Mouse (Mus musculus) forebrain, embryonic 15.5 days (tissue): ENCODE measurements around the gene Plxdc1. TPM values are rescaled to one million over a fixed set of nuclear protein-coding genes. Genes with fewer than 3 reads are reported as not detected.

Experiments used
- ATAC-seq: fragments of 200-750 bp; cut with Nextera tagmentation; replicated peaks from 2 replicates; pipeline ENCODE4 v1.8.0; 2017; ENCODE audit warnings: mild to moderate bottlenecking, moderate TSS enrichment, moderate library complexity
- H3K27ac ChIP-seq: fragments of 300-500 bp; sonication (generic); replicated peaks from 2 replicates; pipeline ENCODE4 v1.5.1; 2015; ENCODE audit warnings: mild to moderate bottlenecking, inconsistent platforms
- H3K27me3 ChIP-seq: fragments of 300-500 bp; sonication (generic); 2 replicates; pipeline ENCODE4 v1.6.1; 2015; ENCODE audit warnings: inconsistent platforms
- H3K36me3 ChIP-seq: fragments of 300-500 bp; sonication (generic); 2 replicates; pipeline ENCODE4 v1.6.1; 2015; ENCODE audit warnings: mild to moderate bottlenecking, inconsistent platforms
- H3K4me1 ChIP-seq: fragments of 300-500 bp; sonication (generic); 2 replicates; pipeline ENCODE4 v1.6.1; 2015; ENCODE audit warnings: inconsistent platforms
- H3K4me2 ChIP-seq: fragments of 300-500 bp; sonication (generic); replicated peaks from 2 replicates; pipeline ENCODE4 v1.6.1; 2015; ENCODE audit warnings: mild to moderate bottlenecking, inconsistent platforms
- H3K4me3 ChIP-seq: fragments of 300-500 bp; sonication (generic); 2 replicates; pipeline ENCODE4 v1.5.1; 2015; ENCODE audit warnings: mild to moderate bottlenecking, inconsistent platforms
- H3K9ac ChIP-seq: fragments of 300-500 bp; sonication (generic); replicated peaks from 2 replicates; pipeline ENCODE4 v1.6.1; 2015; ENCODE audit warnings: mild to moderate bottlenecking, inconsistent platforms
- H3K9me3 ChIP-seq: fragments of 300-500 bp; sonication (generic); 2 replicates; pipeline ENCODE4 v1.6.1; 2016; ENCODE audit warnings: inconsistent platforms
- WGBS: fragments of 180-500 bp; shearing (Covaris S2); methylation state at CpG from one replicate; pipeline ENCODE4 v1.1.7; 2015; ENCODE audit warnings: mixed read lengths; 5-methylcytosine and 5-hydroxymethylcytosine counted together
- polyA plus RNA-seq: library from polyadenylated mRNA; unstranded; fragments of >200 nt; fragmentation: Nextera tagmentation; extraction: Ambion mirVana; gene quantifications from 2 replicates; pipeline ENCODE4 v1.2.1, GENCODE M21; 2015

The Plxdc1 gene
- polyA plus RNA-seq, 1 experiment from 2014 or later, result 0.65 TPM

GRCm38 (mm10) chr11:97960907-97961306 is 25.3 kb downstream of the Plxdc1 start:
- Histone ChIP-seq H3K4me2 (no peak overlapping the region), H3K27ac (no peak overlapping the region), H3K27me3 (no peaks in the 10 kb centered on the region), H3K4me1 (0 out of 2 replicates have a peak, but pooled peaks cover 4% of the 10 kb centered on the region), H3K9me3 (no peaks in the 10 kb centered on the region), H3K9ac (no peak overlapping the region), H3K36me3 (no peaks in the 10 kb centered on the region), H3K4me3 (no peak overlapping the region)
- 74% methylated on average over 1 of the region's 1 CpGs for WGBS
- no peak for ATAC-seq

GRCm38 (mm10) chr11:97959300-97959680 is 27.0 kb downstream of the Plxdc1 start:
- Histone ChIP-seq H3K9me3 (no peaks in the 10 kb centered on the region), H3K4me1 (peaks cover 4% of the 10 kb centered on the region; the same call in 1 of the 2 replicates), H3K4me2 (no peak overlapping the region), H3K9ac (no peak overlapping the region), H3K36me3 (no peaks in the 10 kb centered on the region), H3K27me3 (no peaks in the 10 kb centered on the region), H3K27ac (no peak overlapping the region), H3K4me3 (no peak overlapping the region)
- 46% methylated on average over 5 of the region's 5 CpGs for WGBS
- ATAC-seq, result no peak

- no peak overlapping the region for H3K4me3 ChIP-seq
- WGBS, result 85% methylated on average over 7 of the region's 7 CpGs
- no peaks in the 10 kb centered on the region for H3K36me3 ChIP-seq
- no peak for ATAC-seq
- H3K27me3 ChIP-seq, result no peaks in the 10 kb centered on the region
- no peak overlapping the region for H3K4me2 ChIP-seq
- H3K27ac ChIP-seq, result no peak overlapping the region
- no peak overlapping the region for H3K9ac ChIP-seq
- H3K9me3 ChIP-seq, result no peaks in the 10 kb centered on the region
- peaks cover 4% of the 10 kb centered on the region; the same call in 1 of the 2 replicates for H3K4me1 ChIP-seq
Measured at GRCm38 (mm10) chr11:97958641-97959299, 27.5 kb downstream of the Plxdc1 start.

- H3K27me3 ChIP-seq, result no peaks in the 10 kb centered on the region
- H3K9ac ChIP-seq, result no peak overlapping the region
- no peaks in the 10 kb centered on the region for H3K36me3 ChIP-seq
- no peak overlapping the region for H3K4me2 ChIP-seq
- no peaks in the 10 kb centered on the region for H3K9me3 ChIP-seq
- no peak for ATAC-seq
- H3K4me1 ChIP-seq, result peaks cover 4% of the 10 kb centered on the region; the same call in 1 of the 2 replicates
- H3K4me3 ChIP-seq, result no peak overlapping the region
- no peak overlapping the region for H3K27ac ChIP-seq
- WGBS, result 56% methylated on average over 6 of the region's 6 CpGs
Measured at GRCm38 (mm10) chr11:97956905-97957560, 29.2 kb downstream of the Plxdc1 start.

- WGBS, result 43% methylated on average over 4 of the region's 4 CpGs
- no peaks in the 10 kb centered on the region for H3K9me3 ChIP-seq
- H3K4me2 ChIP-seq, result no peak overlapping the region
- no peaks in the 10 kb centered on the region for H3K36me3 ChIP-seq
- no peak overlapping the region for H3K9ac ChIP-seq
- H3K4me1 ChIP-seq, result peaks cover 4% of the 10 kb centered on the region; the same call in 1 of the 2 replicates
- ATAC-seq, result no peak; the same call in 1 of the 2 replicates
- H3K27ac ChIP-seq, result no peak overlapping the region
- no peaks in the 10 kb centered on the region for H3K27me3 ChIP-seq
- no peak overlapping the region for H3K4me3 ChIP-seq
Measured at GRCm38 (mm10) chr11:97955915-97956314, 30.3 kb downstream of the Plxdc1 start.

- Histone ChIP-seq H3K4me1 (peaks cover 8% of the 10 kb centered on the region; the same call in 1 of the 2 replicates), H3K4me3 (no peak overlapping the region), H3K9ac (no peak overlapping the region), H3K9me3 (no peaks in the 10 kb centered on the region), H3K36me3 (no peaks in the 10 kb centered on the region), H3K27me3 (no peaks in the 10 kb centered on the region), H3K4me2 (no peak overlapping the region), H3K27ac (no peak overlapping the region)
- 87% methylated on average over 9 of the region's 9 CpGs for WGBS
- no peak for ATAC-seq
Measured at GRCm38 (mm10) chr11:97955146-97955902, 30.9 kb downstream of the Plxdc1 start.

GRCm38 (mm10) chr11:97954469-97955141 is 31.6 kb downstream of the Plxdc1 start:
- H3K27me3 ChIP-seq, result no peaks in the 10 kb centered on the region
- no peaks in the 10 kb centered on the region for H3K9me3 ChIP-seq
- no peak overlapping the region for H3K4me3 ChIP-seq
- peaks cover 12% of the 10 kb centered on the region; the same call in 1 of the 2 replicates for H3K4me1 ChIP-seq
- no peak overlapping the region for H3K4me2 ChIP-seq
- H3K27ac ChIP-seq, result no peak overlapping the region
- WGBS, result 62% methylated on average over 14 of the region's 14 CpGs
- no peak for ATAC-seq
- no peak overlapping the region for H3K9ac ChIP-seq
- no peaks in the 10 kb centered on the region for H3K36me3 ChIP-seq

GRCm38 (mm10) chr11:97953939-97954275 is 32.3 kb downstream of the Plxdc1 start:
- H3K9ac ChIP-seq, result no peak overlapping the region
- no peaks in the 10 kb centered on the region for H3K9me3 ChIP-seq
- ATAC-seq, result no peak
- no peak overlapping the region for H3K4me3 ChIP-seq
- H3K27me3 ChIP-seq, result no peaks in the 10 kb centered on the region
- no peak overlapping the region for H3K4me2 ChIP-seq
- H3K4me1 ChIP-seq, result peaks cover 8% of the 10 kb centered on the region; the same call in 1 of the 2 replicates
- WGBS, result 96% methylated on average over 6 of the region's 6 CpGs
- no peaks in the 10 kb centered on the region for H3K36me3 ChIP-seq
- no peak overlapping the region for H3K27ac ChIP-seq

GRCm38 (mm10) chr11:97953179-97953938 is 32.9 kb downstream of the Plxdc1 start:
- Histone ChIP-seq H3K27me3 (no peaks in the 10 kb centered on the region), H3K27ac (no peak overlapping the region), H3K36me3 (no peaks in the 10 kb centered on the region), H3K4me1 (peaks cover 8% of the 10 kb centered on the region; the same call in 1 of the 2 replicates), H3K9ac (no peak overlapping the region), H3K9me3 (no peaks in the 10 kb centered on the region), H3K4me2 (no peak overlapping the region), H3K4me3 (no peak overlapping the region)
- ATAC-seq, result no peak
- 89% methylated on average over 16 of the region's 16 CpGs for WGBS

- H3K4me3 ChIP-seq, result no peak overlapping the region
- no peak overlapping the region for H3K27ac ChIP-seq
- peaks cover 8% of the 10 kb centered on the region; the same call in 1 of the 2 replicates for H3K4me1 ChIP-seq
- 68% methylated on average over 1 of the region's 1 CpGs for WGBS
- H3K9me3 ChIP-seq, result no peaks in the 10 kb centered on the region
- ATAC-seq, result no peak
- H3K4me2 ChIP-seq, result no peak overlapping the region
- H3K9ac ChIP-seq, result no peak overlapping the region
- no peaks in the 10 kb centered on the region for H3K27me3 ChIP-seq
- H3K36me3 ChIP-seq, result no peaks in the 10 kb centered on the region
Measured at GRCm38 (mm10) chr11:97952367-97953006, 33.8 kb downstream of the Plxdc1 start.
